ENCODE assay signal across 32 mouse cellular contexts in genomic region chr3:99875137-99875536, GRCm38 (mm10). TPM values are rescaled to one million over a fixed set of nuclear protein-coding genes. Genes with fewer than 3 reads are reported as not detected.
"Had no signal": no experiment of that assay in that cellular context is flagged by ENCODE, and none has a peak within 500 bp of the region (broad histone marks: within the 10 kb centered on the region; RNA-seq: fewer than 3 reads in every experiment).

No protein-coding gene starts in this region.

- H3K27me3 ChIP-seq: heart, embryonic 12.5 days; heart, embryonic 13.5 days; heart, embryonic 15.5 days; hindbrain, embryonic 12.5 days; hindbrain, embryonic 13.5 days; hindbrain, embryonic 15.5 days; intestine, embryonic 15.5 days; kidney, embryonic 15.5 days had no signal

- DNase-seq: heart, postnatal 10 days; heart, postnatal 14 days; heart, postnatal 36 days; heart, postnatal 4 days; kidney, adult 11 months; kidney, adult 18-20 months; kidney, adult 2 months; kidney, adult 8-10 months; kidney, adult 9 months; kidney, postnatal 10 days; kidney, postnatal 14 days; kidney, postnatal 25 days; kidney, postnatal 36 days; kidney, postnatal 4 days; layer of hippocampus, adult 9-11 months; layer of hippocampus, postnatal 36 days had no signal

- H3K36me3 ChIP-seq: heart, embryonic 10.5 days; heart, embryonic 12.5 days; heart, embryonic 13.5 days; heart, embryonic 15.5 days; hindbrain, embryonic 10.5 days; hindbrain, embryonic 12.5 days; hindbrain, embryonic 13.5 days; hindbrain, embryonic 15.5 days; intestine, embryonic 15.5 days; kidney, embryonic 15.5 days had no signal

- H3K4me3 ChIP-seq: heart, embryonic 10.5 days; heart, embryonic 12.5 days; heart, embryonic 13.5 days; heart, embryonic 15.5 days; hindbrain, embryonic 10.5 days; hindbrain, embryonic 12.5 days; hindbrain, embryonic 13.5 days; hindbrain, embryonic 15.5 days; intestine, embryonic 15.5 days; kidney, embryonic 15.5 days; layer of hippocampus, adult 2 months had no signal

- H3K4me2 ChIP-seq: heart, embryonic 11.5 days; heart, embryonic 12.5 days; heart, embryonic 13.5 days; heart, embryonic 15.5 days; hindbrain, embryonic 12.5 days; hindbrain, embryonic 13.5 days; hindbrain, embryonic 14.5 days; hindbrain, embryonic 15.5 days; intestine, embryonic 15.5 days; kidney, embryonic 15.5 days had no signal

RNA-seq across cellular contexts. Expression of gene Spag17, which starts 10.1 kb away (rescaled TPM):
- total RNA-seq: heart, postnatal 25 days; heart, postnatal 36 days; heart, postnatal 4 days had no signal
- polyA plus RNA-seq: inflammation-experienced regulatory T-cells, adult 6 months; large intestine, adult 2 months had no signal
